Mouse (Mus musculus) colon, adult 2 months (tissue): Measurements from ENCODE around the gene Wnk3. TPM values are rescaled to one million over a fixed set of nuclear protein-coding genes. Genes with fewer than 3 reads are reported as not detected.

ENCODE experiments used
- polyA plus RNA-seq: library from polyadenylated mRNA; depleted of rRNA; stranded (reverse); fragments of >200 nt; gene quantifications from 2 replicates; pipeline ENCODE4 v1.2.3, GENCODE M21; 2012; rRNA removed

Gene Wnk3
- polyA plus RNA-seq, result 0.02 and 0.06 TPM in 2 replicates

GRCm38 (mm10) chrX:151197778-151198177 is at the start of gene Wnk3:
Gene Wnk3 (plus strand): TSS chrX:151198078.

DNA sequence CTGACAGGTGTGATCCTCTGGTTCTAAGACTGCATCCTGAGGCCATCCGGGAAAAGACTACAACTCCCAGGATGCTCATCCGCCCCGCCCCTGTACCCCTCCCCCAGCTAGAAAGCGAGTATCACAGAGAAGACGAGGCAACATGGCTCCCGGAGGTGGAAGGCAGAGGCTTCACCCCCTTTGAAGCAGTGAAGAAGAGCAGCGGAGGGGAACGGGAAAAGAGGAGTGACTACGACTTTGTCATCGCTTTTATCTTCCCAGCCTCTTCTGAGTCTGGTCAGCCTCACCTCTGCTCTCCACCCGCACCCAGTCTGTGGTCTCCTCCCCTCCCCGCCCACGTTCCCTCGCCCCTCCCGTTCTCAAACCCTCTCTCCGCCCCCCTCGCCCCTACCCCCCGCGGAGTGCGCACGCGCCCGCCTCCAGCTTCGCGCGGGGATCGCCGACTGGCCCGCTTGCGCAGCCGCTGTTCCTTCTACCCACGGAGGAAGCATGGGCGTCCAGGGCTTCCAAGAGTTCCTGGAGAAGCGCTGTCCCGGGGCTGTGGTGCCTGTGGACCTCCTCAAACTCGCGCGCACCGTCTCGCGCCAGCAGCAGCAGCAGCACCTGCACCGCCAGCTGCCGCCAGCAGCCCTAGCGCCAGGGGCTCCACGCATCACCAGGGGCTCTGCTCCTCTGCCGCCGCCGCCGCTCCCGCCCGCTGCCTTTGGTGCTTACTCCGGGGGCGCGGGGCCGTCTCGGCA is 146.1 kb downstream of the Wnk3 start, which contains the start of gene Fam120c:
Gene Fam120c (plus strand): TSS at position 415 of the 740 bp plus-strand sequence.

Other genes starting within 250 kb of the Wnk3 start
- gene Gnl3l, start 180.8 kb upstream of the Wnk3 start, polyA plus RNA-seq, result 6.6 and 6.7 TPM in 2 replicates
- gene Fgd1, start 151.9 kb upstream of the Wnk3 start, polyA plus RNA-seq, result 5.2 and 5.3 TPM in 2 replicates
- 1.4 and 2.4 TPM in 2 replicates for gene Tsr2, start 101.5 kb upstream of the Wnk3 start, polyA plus RNA-seq
- 2.2 and 2.6 TPM in 2 replicates for gene Fam120c, start 146.1 kb downstream of the Wnk3 start, polyA plus RNA-seq